ENCODE assay signal across 13 mouse cellular contexts in the genomic region with DNA sequence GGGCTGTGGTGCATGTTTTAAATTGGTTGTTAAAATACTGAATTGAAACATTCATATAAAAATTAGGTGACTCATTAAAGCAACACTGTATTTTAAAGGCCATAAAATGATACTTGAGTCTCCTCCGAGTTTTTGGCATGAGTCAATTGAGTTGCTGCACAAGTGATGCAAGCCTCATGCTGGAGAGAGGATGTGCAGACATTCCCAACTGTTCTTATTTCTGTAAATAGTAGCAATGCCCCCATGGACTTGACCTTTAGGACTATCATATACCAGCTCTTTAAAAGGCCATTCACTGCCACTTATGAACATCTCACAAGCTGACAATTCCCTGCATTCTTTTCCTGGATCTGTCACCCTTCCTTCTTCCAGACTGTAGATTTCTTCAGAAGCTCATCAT.
"Had no signal": no experiment of that assay in that cellular context is flagged by ENCODE, and none has a peak within 500 bp of the region (broad histone marks: within the 10 kb centered on the region; RNA-seq: fewer than 3 reads in every experiment).

No protein-coding gene starts in this region.

- DNase-seq: kidney, adult 2 months; kidney, postnatal 14 days; right cerebral cortex, postnatal 14 days; thymus, adult 2 months; thymus, postnatal 25 days had no signal

- H3K27me3 ChIP-seq: kidney, embryonic 15.5 days; limb, embryonic 12.5 days; midbrain, embryonic 15.5 days; neural tube, embryonic 13.5 days; stomach, embryonic 15.5 days had no signal

- ATAC-seq: intestine, embryonic 16.5 days; midbrain, embryonic 15.5 days had no signal

- H3K9ac ChIP-seq: kidney, embryonic 15.5 days; limb, embryonic 12.5 days; liver, embryonic 14.5 days; midbrain, embryonic 15.5 days; neural tube, embryonic 13.5 days; stomach, embryonic 15.5 days had no signal

- H3K4me2 ChIP-seq: kidney, embryonic 15.5 days; limb, embryonic 12.5 days; midbrain, embryonic 15.5 days; neural tube, embryonic 13.5 days; stomach, embryonic 15.5 days had no signal

- H3K36me3 ChIP-seq: kidney, embryonic 15.5 days; limb, embryonic 12.5 days; midbrain, embryonic 10.5 days; midbrain, embryonic 15.5 days; neural tube, embryonic 13.5 days; stomach, embryonic 15.5 days had no signal

- H3K9me3 ChIP-seq: kidney, embryonic 15.5 days; limb, embryonic 12.5 days; midbrain, embryonic 10.5 days; midbrain, embryonic 15.5 days; neural tube, embryonic 13.5 days; stomach, embryonic 15.5 days had no signal

- H3K4me1 ChIP-seq: kidney, embryonic 15.5 days; limb, embryonic 12.5 days; midbrain, embryonic 10.5 days; midbrain, embryonic 15.5 days; neural tube, embryonic 13.5 days; stomach, embryonic 15.5 days had no signal

- H3K4me3 ChIP-seq: kidney, embryonic 15.5 days; limb, embryonic 12.5 days; midbrain, embryonic 10.5 days; midbrain, embryonic 15.5 days; neural tube, embryonic 13.5 days; stomach, embryonic 15.5 days had no signal

- H3K27ac ChIP-seq: kidney, embryonic 15.5 days; limb, embryonic 12.5 days; liver, embryonic 14.5 days; midbrain, embryonic 10.5 days; midbrain, embryonic 15.5 days; neural tube, embryonic 13.5 days; stomach, embryonic 15.5 days had no signal
